Mouse (Mus musculus): ENCODE data around the gene Zfp810. TPM values are rescaled to one million over a fixed set of nuclear protein-coding genes. Genes with fewer than 3 reads are reported as not detected.

The Zfp810 gene
- polyA plus RNA-seq (2021; fragmentation: Nextera tagmentation) = 8.4 and 11.9 TPM in 2 replicates
- long read RNA-seq, experiment 1, transcript Zfp810-201 (8 exons, 3,238 nt) = major isoform, 46 of 115 reads
- long read RNA-seq, experiment 1, partial matches to known transcripts = 31 of 115 reads
- long read RNA-seq, experiment 1, other reads (novel, unspliced or antisense) = 34 of 115 reads
- long read RNA-seq, experiment 2, transcript Zfp810-201 (8 exons, 3,238 nt) = major isoform, 8 of 16 reads
- long read RNA-seq, experiment 2, partial matches to known transcripts = 1 of 16 reads
- long read RNA-seq, experiment 2, other reads (novel, unspliced or antisense) = 6 of 16 reads

DNA sequence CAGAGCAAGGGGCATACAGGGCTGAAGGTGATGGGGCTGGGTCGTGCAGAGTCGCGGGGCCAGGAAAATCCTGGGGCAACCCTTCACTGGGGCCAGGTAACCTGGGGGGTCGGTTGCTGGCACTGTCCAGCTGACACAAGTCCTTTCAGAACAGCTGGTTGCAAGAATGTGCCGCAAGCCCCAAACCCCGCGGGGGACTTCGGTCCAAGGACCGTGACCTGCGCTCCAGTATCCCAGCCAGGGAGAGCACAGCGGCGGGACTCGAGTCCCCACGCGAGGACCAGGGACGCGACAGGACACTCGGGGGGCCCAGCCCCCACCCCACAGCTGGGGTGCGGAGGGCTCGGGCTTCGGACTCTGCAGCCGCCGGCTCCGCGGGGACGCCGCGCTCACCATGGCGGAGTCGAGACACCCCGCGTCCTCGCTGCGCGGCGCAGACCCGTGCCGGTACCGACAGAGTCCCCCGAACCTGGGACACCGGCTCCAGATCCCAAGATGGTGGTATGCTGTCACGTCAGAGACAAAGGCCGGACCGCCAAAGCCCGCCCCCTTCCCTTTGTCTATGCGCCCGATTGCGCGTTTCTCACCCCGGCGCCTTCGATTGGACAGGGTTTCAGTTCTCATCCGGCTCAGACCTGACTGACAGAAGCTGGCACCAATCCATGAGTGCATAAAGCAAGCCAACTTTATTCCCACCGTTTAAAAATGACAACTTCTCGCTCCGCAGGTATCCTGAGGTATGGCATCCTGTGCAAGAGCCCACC lies at the start of gene Zfp810:
Zfp810 (minus strand) TSS at position 493 of the 764 bp plus-strand sequence.

DNA sequence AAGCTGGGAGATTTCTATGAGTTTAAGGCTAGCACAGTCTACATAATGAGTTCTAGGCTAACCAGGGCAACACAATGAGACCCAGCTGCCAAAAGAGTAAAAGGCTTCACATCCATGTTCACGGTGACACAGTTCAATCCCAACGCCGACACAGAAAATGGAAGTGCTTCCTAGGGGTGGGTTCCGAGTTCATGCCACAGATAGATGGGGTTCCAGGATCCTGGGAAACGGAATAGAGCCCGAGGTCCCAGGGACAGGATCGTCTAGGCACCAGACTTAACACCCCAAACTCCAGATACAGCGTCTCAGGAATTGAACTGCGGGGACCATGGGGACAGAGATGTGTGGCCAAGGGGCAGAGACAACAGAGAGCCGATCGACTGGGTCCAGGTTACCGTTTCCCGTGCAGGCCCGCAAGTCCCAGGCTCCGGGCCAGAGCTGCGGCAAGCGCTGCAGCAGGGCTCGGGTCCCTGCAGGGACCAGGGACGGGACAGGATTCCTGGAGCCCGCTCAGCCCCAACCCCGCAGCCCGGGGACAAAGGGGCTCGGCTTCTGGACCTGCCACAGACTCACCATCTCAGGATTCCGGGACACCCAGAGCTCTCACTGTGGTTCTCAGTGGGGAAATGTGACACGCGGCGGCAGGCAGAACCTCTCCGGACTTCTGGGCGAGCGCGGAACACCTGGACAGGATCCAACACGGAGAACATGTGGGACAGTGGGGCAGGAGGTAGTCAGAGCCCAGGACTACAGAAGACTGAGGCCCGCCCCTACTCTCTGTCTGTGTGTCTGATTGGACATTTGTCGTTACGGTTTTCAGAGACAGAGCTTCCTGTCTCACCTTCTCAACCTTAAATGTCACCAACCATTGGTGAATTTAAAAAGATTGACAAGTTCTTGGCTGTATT lies 48.0 kb downstream of the Zfp810 start, which contains the start of gene Zfp599:
Zfp599 (minus strand) TSS at position 712 of the 908 bp plus-strand sequence.

Other genes with a start within 250 kb of the Zfp810 start
- not detected in 2 replicates for gene Gm49318, start 236.4 kb downstream of the Zfp810 start, polyA plus RNA-seq (2021; fragmentation: Nextera tagmentation)
- 3.5 and 4.6 TPM in 2 replicates for gene Zfp653, start 236.3 kb downstream of the Zfp810 start, polyA plus RNA-seq (2021; fragmentation: Nextera tagmentation)
- gene Ecsit, start 222.2 kb downstream of the Zfp810 start, polyA plus RNA-seq (2021; fragmentation: Nextera tagmentation) = 51.1 and 51.8 TPM in 2 replicates
- gene Cnn1, start 208.4 kb downstream of the Zfp810 start, polyA plus RNA-seq (2021; fragmentation: Nextera tagmentation) = 0.49 and 0.67 TPM in 2 replicates
- 175 and 193 TPM in 2 replicates for gene Elof1, start 190.5 kb downstream of the Zfp810 start, polyA plus RNA-seq (2021; fragmentation: Nextera tagmentation)
- 0.21 and 0.39 TPM in 2 replicates for gene Acp5, start 171.9 kb downstream of the Zfp810 start, polyA plus RNA-seq (2021; fragmentation: Nextera tagmentation)
- gene Pigyl, start 150.8 kb downstream of the Zfp810 start, polyA plus RNA-seq (2021; fragmentation: Nextera tagmentation) = 173 and 183 TPM in 2 replicates
- gene Zfp872, start 119.6 kb downstream of the Zfp810 start, polyA plus RNA-seq (2021; fragmentation: Nextera tagmentation) = 0.06 TPM in 1 of 2 replicates, not detected in the other
- 11.1 and 12.7 TPM in 2 replicates for gene Zfp809, start 81.9 kb downstream of the Zfp810 start, polyA plus RNA-seq (2021; fragmentation: Nextera tagmentation)
- 1.9 and 3.0 TPM in 2 replicates for gene Zfp599, start 47.8 kb downstream of the Zfp810 start, polyA plus RNA-seq (2021; fragmentation: Nextera tagmentation)
- gene Anln, start 81.5 kb upstream of the Zfp810 start, polyA plus RNA-seq (2021; fragmentation: Nextera tagmentation) = 4.6 and 6.8 TPM in 2 replicates
- gene 9530077C05Rik, start 103.9 kb upstream of the Zfp810 start, polyA plus RNA-seq (2021; fragmentation: Nextera tagmentation) = 6.6 and 8.0 TPM in 2 replicates
- not detected in 2 replicates for gene Gm17545, start 146.6 kb upstream of the Zfp810 start, polyA plus RNA-seq (2021; fragmentation: Nextera tagmentation)
- gene Rp9, start 162.1 kb upstream of the Zfp810 start, polyA plus RNA-seq (2021; fragmentation: Nextera tagmentation) = 54.7 and 56.5 TPM in 2 replicates
- gene Bbs9, start 168.1 kb upstream of the Zfp810 start, polyA plus RNA-seq (2021; fragmentation: Nextera tagmentation) = 7.9 and 10.5 TPM in 2 replicates

All from left cerebral cortex, adult 6 months (tissue).